Mouse (Mus musculus) olfactory bulb, adult 2 months (tissue): Measurements from ENCODE around the gene Spag16.

Experiments used
- CTCF ChIP-seq: fragments of 200-500 bp; IDR thresholded peaks from 2 replicates; pipeline ENCODE4 v1.5.1; 2012; ENCODE audit warnings: low read depth, mild to moderate bottlenecking, low read length, moderate library complexity; ENCODE audit not compliant: insufficient read depth
- POLR2A ChIP-seq: fragments of 200-500 bp; IDR thresholded peaks from 2 replicates; pipeline ENCODE4 v1.6.1; 2012; ENCODE audit warnings: mild to moderate bottlenecking, low read depth, low read length, moderate library complexity; ENCODE audit not compliant: insufficient read depth

GRCm38 (mm10) chr1:70652719-70653118 is 825.9 kb downstream of the Spag16 start:
- no peak for TF ChIP-seq POLR2A
- TF ChIP-seq CTCF: no peak
